Mouse (Mus musculus) hindbrain, embryonic 11.5 days (tissue): ENCODE data around the gene Acap2. TPM values are rescaled to one million over a fixed set of nuclear protein-coding genes. Genes with fewer than 3 reads are reported as not detected.

ENCODE experiments used
- ATAC-seq: fragments of 200-750 bp; cut with Nextera tagmentation; 2 replicates; pipeline ENCODE4 v1.8.0; 2017; ENCODE audit warnings: mild to moderate bottlenecking, moderate TSS enrichment, moderate library complexity; ENCODE audit not compliant: low FRiP score
- DNase-seq: peaks from one replicate; pipeline ENCODE4 v3.0.0-alpha.2; 2015; ENCODE audit warnings: low spot score
- H3K27ac ChIP-seq: fragments of 300-500 bp; sonication (generic); 2 replicates; pipeline ENCODE4 v1.5.1; 2014; ENCODE audit warnings: mild to moderate bottlenecking, low read depth, low read length
- H3K27me3 ChIP-seq: fragments of 300-500 bp; sonication (generic); 2 replicates; pipeline ENCODE4 v1.6.1; 2014; ENCODE audit warnings: mild to moderate bottlenecking, low read length, moderate library complexity, mixed read lengths; ENCODE audit not compliant: control insufficient read depth, insufficient read depth
- H3K36me3 ChIP-seq: fragments of 300-500 bp; sonication (generic); 2 replicates; pipeline ENCODE4 v1.6.1; 2014; ENCODE audit warnings: mild to moderate bottlenecking, low read length, moderate library complexity, mixed read lengths; ENCODE audit not compliant: control insufficient read depth, insufficient read depth
- H3K4me1 ChIP-seq: fragments of 300-500 bp; sonication (generic); replicated peaks from 2 replicates; pipeline ENCODE4 v1.6.1; 2014; ENCODE audit warnings: low read length, mixed read lengths; ENCODE audit not compliant: control insufficient read depth, insufficient read depth
- H3K4me2 ChIP-seq: fragments of 300-500 bp; sonication (generic); replicated peaks from 2 replicates; pipeline ENCODE4 v1.6.1; 2014; ENCODE audit warnings: mild to moderate bottlenecking, low read depth, low read length
- H3K4me3 ChIP-seq: fragments of 300-500 bp; sonication (generic); 2 replicates; pipeline ENCODE4 v1.5.1; 2014; ENCODE audit warnings: low read depth, low read length
- H3K9ac ChIP-seq: fragments of 300-500 bp; sonication (generic); 2 replicates; pipeline ENCODE4 v1.6.1; 2014; ENCODE audit warnings: low read depth, low read length
- H3K9me3 ChIP-seq: fragments of 300-500 bp; sonication (generic); 2 replicates; pipeline ENCODE4 v1.6.1; 2016; ENCODE audit warnings: low read length; ENCODE audit not compliant: control insufficient read depth
- WGBS: fragments of 180-500 bp; shearing (Covaris S2); extraction: QIAGEN DNeasy Blood & Tissue Kit; methylation state at CpG from one replicate; pipeline ENCODE4 v1.1.7; 2014; 5-methylcytosine and 5-hydroxymethylcytosine counted together
- polyA plus RNA-seq: library from polyadenylated mRNA; unstranded; fragments of >200 nt; fragmentation: Nextera tagmentation; extraction: Ambion mirVana; gene quantifications from 2 replicates; pipeline ENCODE4 v1.2.1, GENCODE M21; 2014

Acap2 gene
- 22.9 and 23.4 TPM in 2 replicates for polyA plus RNA-seq

DNA sequence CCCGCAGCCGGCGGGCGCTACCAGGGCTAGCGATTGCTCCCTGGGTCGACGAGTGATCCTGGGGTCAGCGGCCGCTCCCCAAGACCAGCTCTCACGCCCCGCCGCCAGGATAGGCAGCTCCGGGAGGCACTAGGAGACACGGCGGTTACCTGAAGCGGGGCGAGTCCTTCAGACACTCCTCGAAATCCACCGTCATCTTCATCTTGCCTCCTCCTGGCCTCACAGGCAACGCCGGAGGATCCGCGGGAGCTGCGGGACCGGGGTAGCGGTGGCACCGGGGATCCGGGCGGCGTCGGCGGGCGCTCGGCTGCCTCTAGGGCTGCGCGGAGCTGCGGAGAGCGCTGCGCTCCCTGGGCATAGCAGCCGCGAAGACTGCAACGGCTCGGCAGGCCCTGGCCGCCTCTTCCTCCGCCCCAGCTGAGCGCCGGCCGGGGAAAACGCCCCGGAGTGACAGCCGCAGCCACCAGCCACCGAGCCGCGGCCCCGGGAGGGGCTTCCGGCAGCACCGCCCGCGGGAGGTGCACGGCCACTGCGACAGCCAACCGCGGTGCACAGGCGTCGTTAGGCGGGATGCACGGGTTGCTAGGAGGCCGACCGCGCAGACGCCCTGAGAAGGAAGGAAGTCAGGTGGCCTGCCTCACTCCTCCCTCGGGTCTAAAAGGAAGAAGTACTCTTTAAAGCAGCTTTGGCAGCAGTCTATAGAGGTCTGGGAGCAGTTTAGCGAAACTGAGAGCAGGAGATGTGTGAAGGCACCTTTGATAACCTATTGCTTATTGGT, at the start of gene Acap2:
Acap2 (minus strand) TSS at position 456 of the 778 bp plus-strand sequence.
- peak within 1 kb of the TSS; percentile 93 for H3K27ac ChIP-seq
- H3K4me1 ChIP-seq: no peaks in the 10 kb centered on the region; the same call in 1 of the 2 replicates
- H3K9ac ChIP-seq: peak within 1 kb of the TSS; percentile 96
- 0% methylated on average over 72 of the region's 73 CpGs for WGBS
- H3K9me3 ChIP-seq: no peaks in the 10 kb centered on the region
- peak within 1 kb of the TSS; percentile 94 for H3K4me3 ChIP-seq
- H3K4me2 ChIP-seq: peak within 1 kb of the TSS; percentile 80
- ATAC-seq: peak; percentile 99
- no peaks in the 10 kb centered on the region for H3K27me3 ChIP-seq
- H3K36me3 ChIP-seq: no peaks in the 10 kb centered on the region
- DNase-seq: peak; percentile 96

DNA sequence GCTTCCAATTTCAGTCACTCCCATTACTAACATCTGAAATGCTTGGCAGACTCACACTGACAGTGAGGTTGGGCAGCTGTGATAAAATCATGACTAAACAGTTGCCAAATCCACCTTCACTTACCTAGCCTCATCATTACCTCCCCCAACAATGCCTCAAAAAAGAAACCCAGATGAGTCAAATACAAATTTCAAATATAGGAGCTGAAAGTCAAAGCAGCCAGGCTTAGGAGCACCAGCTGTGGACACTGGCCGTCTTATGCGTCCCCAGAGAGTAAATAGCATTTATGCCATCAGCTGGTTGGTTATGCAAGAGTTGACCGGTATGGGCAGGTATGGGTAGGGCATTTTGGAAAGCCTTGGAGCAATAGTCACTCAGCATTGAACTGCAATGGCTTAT, 48.4 kb upstream of the Acap2 start:
- H3K9ac ChIP-seq: no peak overlapping the region
- 84% methylated on average over 3 of the region's 3 CpGs for WGBS

DNA sequence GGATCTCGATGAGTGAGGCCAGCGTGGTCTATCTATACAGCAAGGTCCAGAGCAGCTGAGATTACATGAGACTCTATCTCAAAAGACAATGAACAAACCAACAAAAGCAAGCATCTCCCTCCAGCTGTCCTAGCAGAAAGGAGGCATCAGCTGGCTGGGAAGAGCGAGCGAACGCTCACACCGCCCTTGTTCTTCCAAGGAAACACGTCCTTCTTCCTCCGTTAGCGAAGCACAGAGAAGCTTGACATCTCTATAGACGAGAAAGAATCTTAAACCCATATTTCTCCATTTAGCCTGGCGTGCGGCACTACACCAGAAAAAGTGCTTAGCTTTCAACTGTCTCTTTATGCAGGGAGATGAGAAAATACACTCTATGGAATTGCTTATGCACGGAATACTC, 47.7 kb upstream of the Acap2 start:
- H3K4me1 ChIP-seq: no peaks in the 10 kb centered on the region
- no peaks in the 10 kb centered on the region for H3K9me3 ChIP-seq
- no peak for ATAC-seq
- H3K9ac ChIP-seq: no peak overlapping the region
- 90% methylated on average over 13 of the region's 13 CpGs for WGBS
- H3K27me3 ChIP-seq: no peaks in the 10 kb centered on the region
- H3K27ac ChIP-seq: no peak overlapping the region
- H3K36me3 ChIP-seq: no peaks in the 10 kb centered on the region
- no peak for DNase-seq
- no peak overlapping the region for H3K4me3 ChIP-seq
- no peak overlapping the region for H3K4me2 ChIP-seq

More for the DNA sequence above, 48.4 kb upstream of the Acap2 start:
- no peaks in the 10 kb centered on the region for H3K9me3 ChIP-seq
- no peak overlapping the region for H3K4me3 ChIP-seq
- no peak overlapping the region for H3K27ac ChIP-seq
- H3K4me1 ChIP-seq: no peaks in the 10 kb centered on the region
- no peaks in the 10 kb centered on the region for H3K27me3 ChIP-seq
- H3K4me2 ChIP-seq: no peak overlapping the region
- DNase-seq: no peak
- ATAC-seq: no peak
- no peaks in the 10 kb centered on the region for H3K36me3 ChIP-seq

DNA sequence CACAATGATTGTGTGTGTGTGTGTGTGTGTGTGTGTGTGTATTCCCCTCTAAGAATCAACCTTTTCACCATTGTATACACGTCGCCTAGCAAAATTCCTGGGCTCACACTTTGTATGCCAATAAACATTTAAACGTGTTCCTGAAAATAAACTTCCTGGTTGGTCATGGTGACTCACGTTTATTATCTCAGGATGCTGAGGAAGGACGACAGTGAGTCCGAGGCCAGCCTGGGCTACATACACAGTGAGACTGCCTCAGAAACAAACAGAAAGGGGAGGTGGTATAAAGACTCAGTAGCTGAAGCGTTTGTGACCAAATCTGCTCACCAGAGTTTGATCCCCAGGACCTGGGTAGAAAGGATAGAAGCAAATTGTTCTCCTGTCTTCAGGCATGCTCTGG, 46.4 kb upstream of the Acap2 start:
- no peak overlapping the region for H3K27ac ChIP-seq
- no peak overlapping the region for H3K9ac ChIP-seq
- H3K4me1 ChIP-seq: no peaks in the 10 kb centered on the region
- ATAC-seq (no peak), DNase-seq (no peak)
- H3K27me3 ChIP-seq: no peaks in the 10 kb centered on the region
- no peaks in the 10 kb centered on the region for H3K9me3 ChIP-seq
- H3K4me2 ChIP-seq: no peak overlapping the region
- no peaks in the 10 kb centered on the region for H3K36me3 ChIP-seq
- WGBS: 82% methylated on average over 7 of the region's 7 CpGs
- H3K4me3 ChIP-seq: no peak overlapping the region

DNA sequence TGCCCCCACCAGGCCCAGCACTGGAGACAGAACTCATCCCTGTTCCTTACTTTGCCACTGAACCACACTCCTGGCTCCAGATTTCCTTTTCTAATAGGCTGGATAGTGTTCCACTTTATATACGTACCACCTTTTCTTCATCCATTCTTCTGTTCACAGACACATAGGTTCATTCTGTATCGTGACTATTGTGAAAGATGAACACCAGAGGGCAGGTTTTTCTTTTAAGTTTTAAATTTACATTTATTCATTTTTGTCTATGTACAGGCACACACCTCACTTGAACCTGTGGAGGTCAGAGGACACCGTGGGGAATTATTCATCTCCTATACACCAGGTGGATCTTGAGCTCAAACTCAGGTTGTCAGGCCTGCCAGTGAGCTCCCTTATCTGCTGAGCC, 43.0 kb upstream of the Acap2 start:
- Histone ChIP-seq H3K9ac (no peak overlapping the region), H3K4me2 (no peak overlapping the region), H3K36me3 (no peaks in the 10 kb centered on the region), H3K4me3 (no peak overlapping the region), H3K9me3 (no peaks in the 10 kb centered on the region), H3K4me1 (no peaks in the 10 kb centered on the region), H3K27ac (no peak overlapping the region), H3K27me3 (no peaks in the 10 kb centered on the region)
- ATAC-seq (no peak), DNase-seq (no peak)
- WGBS: 89% methylated on average over 3 of the region's 3 CpGs

DNA sequence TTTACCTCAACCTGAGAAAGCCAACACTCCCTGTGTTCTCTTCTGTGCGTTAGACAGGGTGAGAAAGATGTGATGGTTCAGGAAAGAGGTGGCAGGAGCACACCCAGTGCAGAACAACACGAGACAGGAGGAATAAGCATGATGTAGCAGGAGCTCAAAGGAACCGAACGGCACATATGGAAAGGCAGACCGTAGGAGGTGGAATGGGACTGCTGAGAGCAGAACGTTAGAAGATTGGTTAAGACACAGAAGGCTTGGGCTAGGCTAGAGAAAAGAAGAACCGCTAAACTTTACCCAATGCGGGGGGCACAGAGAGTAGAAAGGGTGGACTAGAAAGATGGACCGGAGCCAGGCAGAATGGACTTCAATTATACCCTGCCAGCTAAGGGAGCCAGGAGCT, 40.4 kb upstream of the Acap2 start:
- ATAC-seq (no peak), DNase-seq (no peak)
- no peak overlapping the region for H3K9ac ChIP-seq
- H3K9me3 ChIP-seq: no peaks in the 10 kb centered on the region
- H3K4me2 ChIP-seq: no peak overlapping the region
- H3K27me3 ChIP-seq: no peaks in the 10 kb centered on the region
- H3K4me3 ChIP-seq: no peak overlapping the region
- no peak overlapping the region for H3K27ac ChIP-seq
- 92% methylated on average over 9 of the region's 9 CpGs for WGBS
- H3K4me1 ChIP-seq: no peaks in the 10 kb centered on the region
- no peaks in the 10 kb centered on the region for H3K36me3 ChIP-seq

DNA sequence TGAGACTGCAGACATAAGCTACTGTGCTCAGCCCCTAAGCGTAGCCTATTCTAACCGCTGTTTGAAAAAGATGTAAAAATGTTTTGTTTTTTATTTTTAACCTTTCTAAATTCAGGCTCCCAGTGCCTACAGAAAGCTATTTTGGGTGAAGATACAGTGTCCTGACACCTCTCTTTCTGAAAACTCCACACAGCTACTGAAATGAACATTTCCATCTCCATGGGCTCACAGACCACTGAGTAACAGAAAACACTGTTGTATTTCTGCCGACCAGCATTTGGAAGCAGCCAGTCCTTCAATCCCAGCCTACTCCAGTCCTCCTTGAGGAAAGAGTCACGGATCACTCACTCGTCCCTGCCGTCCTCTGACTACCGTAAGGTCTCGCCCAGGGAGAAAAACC, 39.5 kb upstream of the Acap2 start:
- H3K27me3 ChIP-seq: no peaks in the 10 kb centered on the region
- no peak for DNase-seq
- no peaks in the 10 kb centered on the region for H3K36me3 ChIP-seq
- no peak overlapping the region for H3K4me3 ChIP-seq
- no peaks in the 10 kb centered on the region for H3K4me1 ChIP-seq
- WGBS: 91% methylated on average over 8 of the region's 8 CpGs
- no peak overlapping the region for H3K9ac ChIP-seq
- H3K9me3 ChIP-seq: no peaks in the 10 kb centered on the region
- H3K4me2 ChIP-seq: no peak overlapping the region
- no peak overlapping the region for H3K27ac ChIP-seq
- ATAC-seq: no peak

DNA sequence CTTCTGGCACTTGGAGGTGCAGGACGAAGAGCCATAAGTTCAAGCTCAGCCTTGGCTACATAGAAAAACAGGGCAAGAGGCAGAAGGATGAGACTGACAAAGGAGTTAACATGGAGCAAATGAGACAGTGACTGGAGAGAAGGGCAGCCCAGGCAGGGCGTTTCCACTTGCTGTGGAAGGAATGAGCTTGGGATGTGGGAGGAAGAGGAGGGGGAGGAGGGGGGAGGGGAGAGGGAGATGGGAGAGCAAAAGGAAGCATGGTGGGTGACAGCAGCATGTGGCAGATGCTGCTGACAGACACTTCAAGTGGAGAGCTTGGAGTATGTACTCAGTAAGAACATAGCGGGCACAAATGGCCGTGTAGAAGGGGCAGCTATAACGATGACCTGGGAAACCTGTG, 37.2 kb upstream of the Acap2 start:
- 82% methylated on average over 5 of the region's 5 CpGs for WGBS
- ATAC-seq (no peak), DNase-seq (no peak)
- H3K9me3 ChIP-seq: no peaks in the 10 kb centered on the region
- no peaks in the 10 kb centered on the region for H3K4me1 ChIP-seq
- no peak overlapping the region for H3K9ac ChIP-seq
- H3K4me2 ChIP-seq: no peak overlapping the region
- H3K4me3 ChIP-seq: no peak overlapping the region
- no peaks in the 10 kb centered on the region for H3K27me3 ChIP-seq
- H3K36me3 ChIP-seq: no peaks in the 10 kb centered on the region
- no peak overlapping the region for H3K27ac ChIP-seq
